Mouse (Mus musculus) cerebellum, postnatal 4 days (tissue): ENCODE measurements around the gene Ly6g6d.
"Not testable (repeated sequence)": the region's sequence is repeated elsewhere in the genome, so short reads cannot be mapped to it uniquely, and the experiment has no call there.

Source experiments
- DNase-seq, 2 experiments: peaks; one replicate each; pipeline ENCODE4 v3.0.0; 2022; ENCODE audit warnings: low spot score in 2 of 2, mixed read lengths in 1 of 2

Gene Ly6g6d

GRCm38 (mm10) chr17:35077786-35078233, at the start of gene Ly6g6d:
Ly6g6d (minus strand) TSS chr17:35078065.
- DNase-seq = no peak

GRCm38 (mm10) chr17:35127017-35127416, 49.2 kb upstream of the Ly6g6d start:
- no peak for DNase-seq

- peak; percentile 52 to 61 for DNase-seq
Measured at GRCm38 (mm10) chr17:35126206-35126611, 48.3 kb upstream of the Ly6g6d start, which contains the start of gene D17H6S53E. D17H6S53E (plus strand) TSS chr17:35126373.

GRCm38 (mm10) chr17:35125578-35125977, 47.7 kb upstream of the Ly6g6d start:
- DNase-seq = no peak

GRCm38 (mm10) chr17:35125081-35125480, 47.2 kb upstream of the Ly6g6d start:
- no peak for DNase-seq

- DNase-seq = not testable (repeated sequence)
Measured at GRCm38 (mm10) chr17:35124261-35124896, 46.5 kb upstream of the Ly6g6d start.

- DNase-seq = not testable (repeated sequence)
Measured at GRCm38 (mm10) chr17:35123287-35123686, 45.4 kb upstream of the Ly6g6d start.

GRCm38 (mm10) chr17:35121871-35122303, 44.0 kb upstream of the Ly6g6d start, which contains the start of gene Csnk2b:
Csnk2b (minus strand) TSS chr17:35122053.
- peak in 1 of 2 experiments; percentile 58 for DNase-seq

- peak; percentile 91 to 97 for DNase-seq
Measured at GRCm38 (mm10) chr17:35121143-35121799, 43.4 kb upstream of the Ly6g6d start, which contains the start of gene Gpank1. Gpank1 (plus strand) TSS chr17:35121455.

GRCm38 (mm10) chr17:35120745-35121142, 42.9 kb upstream of the Ly6g6d start:
- no peak for DNase-seq

- DNase-seq = no peak
Measured at GRCm38 (mm10) chr17:35115046-35116019, 37.5 kb upstream of the Ly6g6d start, which contains the start of gene Ly6g5b. Ly6g5b (minus strand) TSS chr17:35115428.

- no peak for DNase-seq
Measured at GRCm38 (mm10) chr17:35111774-35112173, 33.9 kb upstream of the Ly6g6d start.

- peak in 1 of 2 experiments; percentile 46 for DNase-seq
Measured at GRCm38 (mm10) chr17:35108097-35108496, 30.2 kb upstream of the Ly6g6d start, which contains the start of gene Ly6g5c. Ly6g5c (plus strand) TSS chr17:35108279.

- no peak for DNase-seq
Measured at GRCm38 (mm10) chr17:35106522-35106921, 28.7 kb upstream of the Ly6g6d start.

- peak in 1 of 2 experiments; percentile 58 for DNase-seq
Measured at GRCm38 (mm10) chr17:35105740-35106389, 28.0 kb upstream of the Ly6g6d start.

- no peak for DNase-seq
Measured at GRCm38 (mm10) chr17:35104754-35105153, 26.9 kb upstream of the Ly6g6d start.

GRCm38 (mm10) chr17:35104079-35104478, 26.2 kb upstream of the Ly6g6d start:
- no peak for DNase-seq

GRCm38 (mm10) chr17:35103221-35103690, 25.4 kb upstream of the Ly6g6d start:
- DNase-seq = no peak

GRCm38 (mm10) chr17:35102299-35102698, 24.4 kb upstream of the Ly6g6d start:
- DNase-seq = no peak

GRCm38 (mm10) chr17:35101161-35101560, 23.3 kb upstream of the Ly6g6d start:
- no peak for DNase-seq
